Mouse (Mus musculus) forebrain, embryonic 14.5 days (tissue): ENCODE data around the gene Slc29a4. TPM values are rescaled to one million over a fixed set of nuclear protein-coding genes. Genes with fewer than 3 reads are reported as not detected.
A peak's percentile ranks its signal among the peaks of the same experiment; 100 is the strongest.

ENCODE experiments used
- ATAC-seq: fragments of 200-750 bp; cut with Nextera tagmentation; 2 replicates; pipeline ENCODE4 v1.8.0; 2017; ENCODE audit warnings: mild to moderate bottlenecking, moderate library complexity
- DNase-seq: peaks from one replicate; pipeline ENCODE4 v3.0.0-alpha.2; 2015; ENCODE audit warnings: low spot score
- H3K27ac ChIP-seq: fragments of 300-500 bp; sonication (generic); 2 replicates; pipeline ENCODE4 v1.5.1; 2014; ENCODE audit warnings: low read depth, mild to moderate bottlenecking, control low read depth, low read length, moderate library complexity
- H3K27me3 ChIP-seq: fragments of 300-500 bp; sonication (generic); replicated peaks from 2 replicates; pipeline ENCODE4 v1.6.1; 2014; ENCODE audit warnings: low read length, control low read depth, mixed read lengths; ENCODE audit not compliant: control insufficient read depth, insufficient read depth
- H3K36me3 ChIP-seq: fragments of 300-500 bp; sonication (generic); 2 replicates; pipeline ENCODE4 v1.6.1; 2014; ENCODE audit warnings: low read length, control low read depth; ENCODE audit not compliant: control insufficient read depth, insufficient read depth
- H3K4me1 ChIP-seq: fragments of 300-500 bp; sonication (generic); 2 replicates; pipeline ENCODE4 v1.6.1; 2014; ENCODE audit warnings: antibody characterized with exemption, low read length, control low read depth; ENCODE audit not compliant: control insufficient read depth, insufficient read depth
- H3K4me2 ChIP-seq: fragments of 300-500 bp; sonication (generic); 2 replicates; pipeline ENCODE4 v1.6.1; 2014; ENCODE audit warnings: mild to moderate bottlenecking, control low read depth, low read length
- H3K4me3 ChIP-seq: fragments of 300-500 bp; sonication (generic); 2 replicates; pipeline ENCODE4 v1.5.1; 2014; ENCODE audit warnings: low read depth, low read length, control low read depth
- H3K9ac ChIP-seq: fragments of 300-500 bp; sonication (generic); 2 replicates; pipeline ENCODE4 v1.6.1; 2014; ENCODE audit warnings: mild to moderate bottlenecking, low read length, control low read depth, moderate library complexity
- H3K9me3 ChIP-seq: fragments of 300-500 bp; sonication (generic); replicated peaks from 2 replicates; pipeline ENCODE4 v1.6.1; 2016; ENCODE audit warnings: low read length, control low read depth, mixed read lengths; ENCODE audit not compliant: control insufficient read depth
- WGBS: fragments of 180-500 bp; shearing (Covaris S2); extraction: QIAGEN DNeasy Blood & Tissue Kit; methylation state at CpG from one replicate; pipeline ENCODE4 v1.1.7; 2014; 5-methylcytosine and 5-hydroxymethylcytosine counted together
- polyA plus RNA-seq: library from polyadenylated mRNA; unstranded; fragments of >200 nt; fragmentation: Nextera tagmentation; extraction: Ambion mirVana; gene quantifications from 2 replicates; pipeline ENCODE4 v1.2.1, GENCODE M21; 2014

The Slc29a4 gene
- polyA plus RNA-seq, 1 experiment from 2014 or later = 50.4 TPM

- H3K27ac ChIP-seq = no peak overlapping the region
- no peaks in the 10 kb centered on the region for H3K4me1 ChIP-seq
- ATAC-seq (peak; percentile 38), DNase-seq (peak; percentile 79)
- 29% methylated on average over 4 of the region's 4 CpGs for WGBS
- no peaks in the 10 kb centered on the region for H3K9me3 ChIP-seq
- H3K36me3 ChIP-seq = peaks cover 56% of the 10 kb centered on the region
- H3K9ac ChIP-seq = no peak overlapping the region
- no peak overlapping the region for H3K4me2 ChIP-seq
- H3K4me3 ChIP-seq = no peak overlapping the region
- no peaks in the 10 kb centered on the region for H3K27me3 ChIP-seq
Observed at GRCm38 (mm10) chr5:142718037-142718436, 25.7 kb downstream of the Slc29a4 start.

DNA sequence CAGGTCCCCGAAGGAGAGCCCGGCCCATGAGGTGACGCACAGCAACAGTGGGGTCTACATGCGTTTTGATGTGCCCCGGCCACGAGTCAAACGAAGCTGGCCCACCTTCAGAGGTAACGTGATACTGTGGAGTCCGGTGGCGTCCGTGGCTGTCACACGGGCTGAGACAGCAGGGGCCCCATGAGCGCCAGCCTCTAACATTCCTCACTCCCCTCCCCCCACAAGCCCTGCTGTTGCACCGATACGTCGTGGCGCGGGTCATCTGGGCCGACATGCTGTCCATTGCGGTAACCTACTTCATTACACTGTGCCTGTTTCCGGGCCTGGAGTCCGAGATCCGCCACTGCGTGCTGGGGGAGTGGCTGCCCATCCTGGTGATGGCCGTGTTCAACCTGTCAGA, 26.2 kb downstream of the Slc29a4 start:
- ATAC-seq (0 out of 2 replicates have a peak, but pooled peaks have one; percentile 6), DNase-seq (no peak)
- 76% methylated on average over 25 of the region's 25 CpGs for WGBS

DNA sequence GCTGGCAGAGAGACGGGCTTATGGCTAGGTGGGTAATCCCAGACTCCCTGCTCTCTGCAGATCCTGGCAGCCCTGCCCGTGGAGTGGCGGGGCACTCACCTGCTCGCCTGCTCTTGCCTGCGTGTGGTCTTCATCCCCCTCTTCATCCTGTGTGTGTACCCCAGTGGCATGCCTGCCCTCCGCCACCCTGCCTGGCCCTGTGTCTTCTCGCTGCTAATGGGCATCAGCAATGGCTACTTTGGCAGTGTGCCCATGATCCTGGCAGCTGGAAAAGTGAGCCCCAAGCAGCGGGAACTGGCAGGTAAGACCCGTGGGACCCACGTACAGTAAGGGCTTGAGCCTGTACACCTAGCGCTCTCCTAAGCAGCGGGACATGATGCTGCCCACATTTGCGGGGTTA, 27.6 kb downstream of the Slc29a4 start:
- no peak overlapping the region for H3K4me3 ChIP-seq
- H3K27me3 ChIP-seq = no peaks in the 10 kb centered on the region
- no peaks in the 10 kb centered on the region for H3K9me3 ChIP-seq
- no peak overlapping the region for H3K27ac ChIP-seq
- no peak for ATAC-seq
- H3K36me3 ChIP-seq = peaks cover 44% of the 10 kb centered on the region
- DNase-seq = no peak
- no peak overlapping the region for H3K9ac ChIP-seq
- no peaks in the 10 kb centered on the region for H3K4me1 ChIP-seq
- 85% methylated on average over 12 of the region's 13 CpGs for WGBS
- no peak overlapping the region for H3K4me2 ChIP-seq

More for the DNA sequence above, 26.2 kb downstream of the Slc29a4 start:
- no peak overlapping the region for H3K9ac ChIP-seq
- no peak overlapping the region for H3K4me3 ChIP-seq
- no peak overlapping the region for H3K27ac ChIP-seq
- no peaks in the 10 kb centered on the region for H3K9me3 ChIP-seq
- peaks cover 55% of the 10 kb centered on the region for H3K36me3 ChIP-seq
- H3K4me2 ChIP-seq = no peak overlapping the region
- H3K27me3 ChIP-seq = no peaks in the 10 kb centered on the region
- no peaks in the 10 kb centered on the region for H3K4me1 ChIP-seq

- 15% methylated on average over 7 of the region's 7 CpGs for WGBS
- peak; percentile 72 for ATAC-seq
- 0 out of 2 replicates have a peak overlapping the region, but pooled peaks have one; percentile 14 for H3K27ac ChIP-seq
- no peaks in the 10 kb centered on the region for H3K9me3 ChIP-seq
- no peak overlapping the region for H3K4me2 ChIP-seq
- H3K36me3 ChIP-seq = peaks cover 70% of the 10 kb centered on the region
- H3K4me3 ChIP-seq = no peak overlapping the region
- H3K4me1 ChIP-seq = no peaks in the 10 kb centered on the region
- no peak overlapping the region for H3K9ac ChIP-seq
- peak; percentile 82 for DNase-seq
- no peaks in the 10 kb centered on the region for H3K27me3 ChIP-seq
Observed at GRCm38 (mm10) chr5:142723520-142724133, 31.3 kb downstream of the Slc29a4 start.

GRCm38 (mm10) chr5:142724265-142724664, 32.0 kb downstream of the Slc29a4 start:
- Histone ChIP-seq H3K4me3 (no peak overlapping the region), H3K4me1 (no peaks in the 10 kb centered on the region), H3K36me3 (peaks cover 70% of the 10 kb centered on the region), H3K4me2 (no peak overlapping the region), H3K27ac (no peak overlapping the region), H3K27me3 (no peaks in the 10 kb centered on the region), H3K9me3 (no peaks in the 10 kb centered on the region), H3K9ac (no peak overlapping the region)
- ATAC-seq (no peak), DNase-seq (no peak)
- WGBS = 93% methylated on average over 7 of the region's 7 CpGs

DNA sequence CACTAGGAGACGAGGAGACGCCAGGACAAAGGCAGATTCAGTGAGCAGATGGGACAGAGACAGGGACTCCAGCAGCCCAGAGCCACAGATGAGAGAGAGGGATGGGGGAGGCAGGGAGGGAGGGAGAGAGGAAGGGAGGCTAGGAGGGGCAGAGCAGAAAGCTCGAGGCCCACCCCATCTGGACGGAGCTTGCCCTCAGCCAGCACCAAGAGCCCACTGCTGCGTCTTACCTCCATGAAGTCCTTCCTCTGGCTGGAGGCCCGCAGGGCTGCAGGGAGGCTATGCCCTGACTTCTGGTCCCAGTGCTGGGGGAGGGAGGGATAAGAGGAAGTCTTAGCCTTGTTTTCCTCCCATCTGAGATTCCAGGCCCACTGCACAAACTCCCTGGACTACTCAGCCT, 34.4 kb downstream of the Slc29a4 start:
- Histone ChIP-seq H3K4me1 (no peaks in the 10 kb centered on the region), H3K27ac (0 out of 2 replicates have a peak overlapping the region, but pooled peaks have one; percentile 16), H3K9me3 (no peaks in the 10 kb centered on the region), H3K27me3 (no peaks in the 10 kb centered on the region), H3K9ac (no peak overlapping the region), H3K4me3 (no peak overlapping the region), H3K36me3 (peaks cover 79% of the 10 kb centered on the region), H3K4me2 (no peak overlapping the region)
- WGBS = 80% methylated on average over 6 of the region's 6 CpGs
- ATAC-seq (no peak), DNase-seq (no peak)

DNA sequence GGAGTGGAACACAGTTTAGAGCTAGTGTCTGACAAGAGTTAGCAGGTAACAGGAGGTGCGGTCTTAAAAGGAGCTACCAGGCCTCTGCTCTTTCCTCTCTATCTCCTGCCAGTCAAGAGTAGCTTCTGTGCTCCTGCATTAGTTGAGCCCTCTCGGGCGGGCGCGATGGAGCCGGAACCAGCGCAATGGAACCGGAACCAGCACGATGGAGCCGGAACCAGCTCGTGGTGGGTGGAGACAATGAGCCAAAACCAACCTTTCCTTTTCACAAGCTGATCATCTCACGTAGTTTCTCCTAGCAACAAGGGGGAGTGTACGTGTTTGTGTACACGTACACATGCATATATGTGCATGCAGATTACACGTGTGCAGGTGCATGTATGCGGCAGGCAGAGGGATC, 36.0 kb downstream of the Slc29a4 start:
- no peak overlapping the region for H3K4me2 ChIP-seq
- H3K4me3 ChIP-seq = no peak overlapping the region
- ATAC-seq = no peak
- H3K27me3 ChIP-seq = no peaks in the 10 kb centered on the region
- H3K27ac ChIP-seq = no peak overlapping the region
- no peak overlapping the region for H3K9ac ChIP-seq
- peaks cover 87% of the 10 kb centered on the region for H3K36me3 ChIP-seq
- 96% methylated on average over 16 of the region's 16 CpGs for WGBS
- DNase-seq = no peak
- no peaks in the 10 kb centered on the region for H3K4me1 ChIP-seq
- no peaks in the 10 kb centered on the region for H3K9me3 ChIP-seq

DNA sequence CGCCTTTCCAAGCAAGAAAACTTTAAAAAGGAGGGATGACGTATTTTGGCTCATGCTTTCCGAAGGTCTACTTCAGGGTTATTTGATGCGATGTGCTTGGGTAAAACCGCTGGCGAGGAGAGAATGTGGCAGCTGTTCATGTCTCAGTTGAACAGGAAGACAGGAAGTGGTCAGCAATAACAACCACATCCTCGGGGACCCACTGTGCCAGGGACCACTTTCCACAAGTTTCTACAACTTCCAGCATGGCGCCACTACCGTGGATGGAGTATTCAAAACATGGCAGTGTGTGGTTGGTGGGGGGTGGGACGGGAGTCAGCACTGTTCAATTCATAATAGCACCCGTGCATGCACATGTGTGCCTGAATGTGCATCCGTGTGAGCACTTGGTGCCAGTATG, 38.0 kb downstream of the Slc29a4 start:
- Histone ChIP-seq H3K27me3 (no peaks in the 10 kb centered on the region), H3K4me1 (no peaks in the 10 kb centered on the region), H3K36me3 (peaks cover 99% of the 10 kb centered on the region), H3K4me2 (no peak overlapping the region), H3K27ac (no peak overlapping the region), H3K9ac (no peak overlapping the region), H3K4me3 (no peak overlapping the region), H3K9me3 (no peaks in the 10 kb centered on the region)
- DNase-seq (no peak), ATAC-seq (no peak)
- WGBS = 93% methylated on average over 12 of the region's 12 CpGs

DNA sequence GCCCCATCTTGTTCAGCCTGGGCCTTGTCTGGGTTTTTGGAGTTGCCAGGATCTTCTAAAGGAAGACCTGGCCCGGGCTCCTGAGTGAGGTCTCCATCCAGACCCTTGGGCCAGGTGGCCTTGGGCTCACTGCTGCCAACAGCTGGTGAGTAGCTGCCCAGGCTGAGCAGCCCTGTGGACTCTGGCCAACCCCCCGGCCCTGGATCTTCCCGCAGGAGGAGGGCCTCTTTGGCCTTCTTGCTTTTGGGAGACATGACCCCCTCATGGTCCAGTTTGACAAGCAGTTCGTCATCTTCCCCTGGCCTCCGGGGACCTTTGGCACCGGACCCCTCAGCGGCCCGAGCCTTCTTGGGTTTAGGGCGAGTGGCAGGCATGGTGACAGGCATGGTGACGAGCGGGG, 39.6 kb downstream of the Slc29a4 start:
- ATAC-seq = no peak
- no peak for DNase-seq
- no peaks in the 10 kb centered on the region for H3K4me1 ChIP-seq
- H3K9me3 ChIP-seq = no peaks in the 10 kb centered on the region
- WGBS = 95% methylated on average over 11 of the region's 11 CpGs
- H3K36me3 ChIP-seq = peaks cover 99% of the 10 kb centered on the region
- no peak overlapping the region for H3K4me2 ChIP-seq
- H3K4me3 ChIP-seq = no peak overlapping the region
- no peak overlapping the region for H3K9ac ChIP-seq
- no peak overlapping the region for H3K27ac ChIP-seq
- H3K27me3 ChIP-seq = no peaks in the 10 kb centered on the region
